Mouse (Mus musculus) thymus, postnatal 25 days (tissue): Measurements from ENCODE around the gene Cops7a.

ENCODE experiments used
- DNase-seq: peaks from one replicate; pipeline ENCODE4 v3.0.0; 2022

The Cops7a gene

DNA sequence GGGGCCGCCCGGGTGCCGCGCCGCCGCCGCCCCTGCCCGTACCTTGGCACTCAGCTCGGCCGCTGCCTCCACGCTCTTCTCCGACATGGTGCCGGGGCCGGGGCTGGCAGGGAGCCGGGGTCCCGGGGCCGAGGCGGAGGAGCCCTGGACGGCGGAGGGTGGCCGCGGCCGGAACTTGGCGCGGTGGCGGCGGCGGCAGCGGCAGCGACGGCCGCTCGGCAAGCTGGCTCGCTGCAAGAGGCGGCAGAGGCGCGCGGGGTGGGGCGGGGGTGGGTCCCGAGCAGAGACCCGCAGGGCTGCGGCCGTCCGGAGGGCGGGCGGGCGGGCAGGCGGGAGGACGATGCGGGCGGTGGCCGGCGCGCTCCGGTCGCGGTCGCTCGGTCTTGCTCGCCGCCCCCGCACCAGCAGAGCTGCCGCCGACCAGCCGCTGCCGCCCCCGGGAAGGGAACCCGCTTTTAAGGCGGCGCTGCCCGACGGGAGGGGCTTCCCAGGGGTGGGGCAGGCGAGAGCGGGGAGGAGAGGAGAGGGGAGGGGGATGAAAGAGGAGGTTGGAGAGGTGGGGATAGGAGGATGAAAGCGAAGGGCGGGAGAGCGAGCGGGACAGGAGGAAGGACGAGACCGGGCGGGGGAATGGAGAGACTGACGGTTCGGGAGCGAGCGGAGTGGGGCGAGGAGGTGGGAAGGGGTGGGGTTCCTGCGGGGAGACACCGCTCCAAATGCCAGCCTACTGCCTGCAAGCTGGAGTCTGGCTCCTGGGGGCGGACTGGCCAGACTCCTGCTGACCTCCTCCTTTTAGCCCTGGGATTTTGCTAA, 47.6 kb downstream of the Cops7a start:
- DNase-seq = peak; percentile 84

- peak; percentile 95 for DNase-seq
These were observed 48.4 kb downstream of the Cops7a start for GRCm38 (mm10) chr6:124916695-124917517.

GRCm38 (mm10) chr6:124915942-124916694, 49.2 kb downstream of the Cops7a start:
- DNase-seq = peak; percentile 41

DNA sequence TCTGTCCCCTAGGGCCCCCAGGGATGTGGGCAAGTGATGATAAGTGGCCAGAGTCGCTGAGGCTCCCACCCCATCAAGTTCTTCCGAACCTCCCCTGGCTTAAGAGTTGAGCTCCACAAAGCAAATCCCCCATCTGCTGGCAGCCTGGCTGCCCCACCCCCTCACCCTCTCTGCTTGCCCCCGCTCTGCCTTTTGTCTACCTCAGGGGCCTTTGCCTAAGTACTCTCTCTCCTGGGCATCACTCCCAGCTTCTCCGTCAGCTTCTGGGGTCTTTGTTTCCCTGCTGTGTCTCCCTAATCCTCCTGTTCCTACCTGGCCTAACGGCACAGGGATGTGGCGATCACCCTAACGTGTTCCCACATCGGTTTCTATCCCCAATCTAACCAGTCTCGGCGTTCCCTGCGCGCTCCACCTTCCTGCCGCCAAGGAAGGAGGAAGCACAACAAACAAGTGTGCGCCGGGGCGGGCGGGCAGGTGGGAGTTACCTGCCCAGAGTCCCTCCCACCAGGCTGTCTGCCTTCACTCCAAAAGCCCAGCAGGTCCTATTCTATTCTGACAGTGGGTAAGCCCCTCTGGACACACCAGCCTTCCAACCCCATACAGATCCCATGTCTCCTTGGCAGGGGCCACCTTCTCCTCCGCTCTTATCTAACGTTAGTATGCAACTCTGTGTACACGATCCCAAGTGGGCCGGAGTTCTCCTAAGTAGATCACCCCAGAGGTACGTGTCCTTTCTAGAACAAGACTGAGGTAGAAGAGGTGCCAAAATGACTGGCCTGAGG, 50.0 kb downstream of the Cops7a start:
- no peak for DNase-seq

GRCm38 (mm10) chr6:124914511-124914910, 50.8 kb downstream of the Cops7a start:
- no peak for DNase-seq

DNA sequence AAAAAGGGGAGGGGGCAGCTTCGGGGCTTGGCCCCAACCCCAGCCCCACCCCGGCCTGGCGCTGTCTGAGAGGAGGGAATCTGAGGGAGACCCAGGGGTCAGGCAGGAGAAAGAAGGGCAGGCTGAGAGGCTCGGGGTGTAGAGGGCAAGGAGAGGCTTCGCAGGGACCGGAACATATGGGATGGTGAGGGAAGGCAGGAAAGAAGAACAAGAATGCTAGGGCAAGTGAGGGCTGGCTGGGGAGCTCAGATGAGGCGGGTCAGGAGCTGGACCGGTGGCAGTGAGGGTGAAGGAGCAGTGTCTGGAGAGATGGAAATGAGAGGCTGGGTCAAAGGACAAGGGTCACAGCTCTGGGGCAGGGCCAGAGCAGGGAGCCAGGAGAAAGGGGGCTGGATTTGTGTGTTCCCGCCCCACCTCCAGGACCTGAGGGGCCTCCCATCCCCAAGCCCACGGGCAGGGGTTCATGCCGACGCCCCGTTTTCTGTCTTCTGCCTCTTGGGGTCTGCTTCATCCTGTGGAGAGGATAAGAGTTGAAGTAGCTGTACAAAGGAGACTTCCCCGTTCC, 51.5 kb downstream of the Cops7a start:
- no peak for DNase-seq

DNA sequence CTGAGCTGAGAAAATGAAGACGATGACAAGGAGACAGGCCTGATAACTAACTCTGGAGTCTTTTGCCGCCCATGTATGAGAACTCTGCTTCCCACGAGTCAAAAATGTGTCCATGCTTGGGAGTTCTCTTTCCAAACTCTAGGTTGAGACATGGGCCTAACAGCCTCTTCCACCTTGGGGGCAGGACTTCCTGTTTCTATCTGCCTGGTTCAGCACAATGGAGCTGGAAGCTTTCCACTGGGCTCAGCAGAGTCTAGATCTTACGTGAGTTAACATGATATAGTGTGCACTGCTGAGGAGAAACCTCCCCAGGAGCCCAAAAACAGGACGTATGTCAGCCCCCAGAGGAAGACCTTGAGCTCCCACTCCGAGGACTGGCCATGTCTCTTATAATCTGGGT, 52.1 kb downstream of the Cops7a start:
- no peak for DNase-seq

GRCm38 (mm10) chr6:124911533-124912218, 53.7 kb downstream of the Cops7a start, which contains the start of gene Lag3:
Lag3 (minus strand) TSS chr6:124911705.
- peak; percentile 66 for DNase-seq

DNA sequence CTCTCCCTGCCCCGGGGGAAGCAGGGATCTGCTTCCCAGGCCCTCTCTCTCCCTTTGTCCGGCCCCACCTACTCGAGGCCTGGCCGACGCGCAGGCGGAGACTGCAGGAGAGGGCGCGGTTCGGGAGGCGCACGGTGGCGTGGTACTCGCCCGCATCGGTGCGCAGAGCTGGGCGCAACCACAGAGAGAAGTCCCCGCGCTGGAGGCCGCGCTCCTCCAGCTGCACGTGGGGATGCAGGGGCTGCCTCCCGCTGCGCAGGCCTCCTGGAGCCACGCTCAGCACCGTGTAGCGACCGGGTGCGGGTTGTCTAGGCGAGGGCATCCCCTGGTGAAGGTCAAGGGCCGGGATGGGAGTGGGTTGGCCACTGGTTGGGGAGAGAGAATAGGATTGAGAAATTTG, 55.3 kb downstream of the Cops7a start:
- no peak for DNase-seq
